Mouse (Mus musculus) bone marrow macrophage, adult 2 months (primary cell): Measurements from ENCODE around the gene Cachd1.

Experiments used
- CTCF ChIP-seq: IDR thresholded peaks from 2 replicates; pipeline ENCODE4 v1.5.1; 2012; ENCODE audit warnings: low read depth, mild to moderate bottlenecking, low read length, moderate library complexity
- POLR2A ChIP-seq: IDR thresholded peaks from 2 replicates; pipeline ENCODE4 v1.6.1; 2012; ENCODE audit warnings: mild to moderate bottlenecking, low read depth, low read length, borderline replicate concordance

DNA sequence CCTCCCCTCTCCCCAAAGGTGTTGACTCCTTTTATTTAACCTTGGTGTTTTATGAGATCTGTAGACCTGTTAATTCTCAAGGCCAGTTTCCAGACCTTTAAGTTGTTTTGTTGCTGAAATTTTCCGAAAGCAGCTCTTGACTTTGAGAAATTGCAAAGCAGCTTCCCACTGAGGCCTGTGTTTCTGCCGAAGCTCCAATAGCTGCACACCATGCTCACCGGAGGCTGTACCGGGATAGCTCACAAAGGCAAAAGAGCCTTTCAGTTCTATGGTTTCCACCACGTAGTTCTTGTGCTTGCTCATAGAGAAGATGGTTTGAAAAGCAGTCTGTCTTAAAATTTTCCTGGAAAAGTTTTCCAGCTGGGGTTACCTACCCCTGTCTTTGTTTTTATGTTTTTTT lies 3.2 kb downstream of the Cachd1 start:
- TF ChIP-seq CTCF (no peak), POLR2A (no peak)
